Mouse (Mus musculus) embryonic fibroblast, embryonic 13.5 days (primary cell): ENCODE measurements around the gene Pik3c2g.

ENCODE experiments used
- CTCF ChIP-seq: IDR thresholded peaks from 2 replicates; pipeline ENCODE4 v1.5.1; 2011; ENCODE audit warnings: mild to moderate bottlenecking, control low read depth, low read length, moderate library complexity, borderline replicate concordance; ENCODE audit not compliant: insufficient read depth
- POLR2A ChIP-seq: IDR thresholded peaks from 2 replicates; pipeline ENCODE4 v1.6.1; 2011; ENCODE audit warnings: low read depth, mild to moderate bottlenecking, control low read depth, low read length, moderate library complexity

GRCm38 (mm10) chr6:139718416-139718984 is 131.5 kb downstream of the Pik3c2g start:
- TF ChIP-seq CTCF = no peak
- TF ChIP-seq POLR2A = no peak
